Mouse (Mus musculus): ENCODE data around the gene Mybphl.

GRCm38 (mm10) chr3:108355245-108355644 lies 9.5 kb upstream of the Mybphl start:
- TF ChIP-seq POLR2A (IDR thresholded peaks at IDR 0.05; ENCODE audit: borderline replicate concordance, extremely low read depth, low read depth, low read length) (no peak), CTCF (IDR thresholded peaks at IDR 0.05; ENCODE audit: insufficient read depth, low read length) (no peak)
